Mouse (Mus musculus) kidney, embryonic 15.5 days (tissue): ENCODE data around the gene Mta3. TPM values are rescaled to one million over a fixed set of nuclear protein-coding genes. Genes with fewer than 3 reads are reported as not detected.

Source experiments
- ATAC-seq: fragments of 200-750 bp; cut with Nextera tagmentation; replicated peaks from 2 replicates; pipeline ENCODE4 v1.8.0; 2017; ENCODE audit warnings: moderate TSS enrichment; ENCODE audit not compliant: low FRiP score
- H3K27ac ChIP-seq: fragments of 300-500 bp; sonication (generic); 2 replicates; pipeline ENCODE4 v1.5.1; 2015; ENCODE audit warnings: mild to moderate bottlenecking, inconsistent platforms
- H3K27me3 ChIP-seq: fragments of 300-500 bp; sonication (generic); 2 replicates; pipeline ENCODE4 v1.6.1; 2015; ENCODE audit warnings: inconsistent platforms
- H3K36me3 ChIP-seq: fragments of 300-500 bp; sonication (generic); 2 replicates; pipeline ENCODE4 v1.6.1; 2015; ENCODE audit warnings: inconsistent platforms
- H3K4me1 ChIP-seq: fragments of 300-500 bp; sonication (generic); 2 replicates; pipeline ENCODE4 v1.6.1; 2015; ENCODE audit warnings: inconsistent platforms
- H3K4me2 ChIP-seq: fragments of 300-500 bp; sonication (generic); 2 replicates; pipeline ENCODE4 v1.6.1; 2015; ENCODE audit warnings: moderate library complexity, mild to moderate bottlenecking, inconsistent platforms
- H3K4me3 ChIP-seq: fragments of 300-500 bp; sonication (generic); replicated peaks from 2 replicates; pipeline ENCODE4 v1.5.1; 2015; ENCODE audit warnings: mild to moderate bottlenecking, inconsistent platforms
- H3K9ac ChIP-seq: fragments of 300-500 bp; sonication (generic); 2 replicates; pipeline ENCODE4 v1.6.1; 2015; ENCODE audit warnings: mild to moderate bottlenecking, inconsistent platforms
- H3K9me3 ChIP-seq: fragments of 300-500 bp; sonication (generic); replicated peaks from 2 replicates; pipeline ENCODE4 v1.6.1; 2016; ENCODE audit warnings: inconsistent platforms
- WGBS: fragments of 180-500 bp; shearing (Covaris S2); methylation state at CpG from one replicate; pipeline ENCODE4 v1.1.7; 2015; ENCODE audit warnings: mixed read lengths; 5-methylcytosine and 5-hydroxymethylcytosine counted together
- polyA plus RNA-seq: library from polyadenylated mRNA; unstranded; fragments of >200 nt; fragmentation: Nextera tagmentation; extraction: Ambion mirVana; gene quantifications from 2 replicates; pipeline ENCODE4 v1.2.1, GENCODE M21; 2015

Gene Mta3
- polyA plus RNA-seq, 1 experiment from 2014 or later, result 45.9 TPM

- Histone ChIP-seq H3K27ac (no peak overlapping the region), H3K9ac (no peak overlapping the region), H3K9me3 (no peaks in the 10 kb centered on the region), H3K27me3 (no peaks in the 10 kb centered on the region), H3K4me3 (no peak overlapping the region), H3K4me1 (peaks cover 21% of the 10 kb centered on the region; the same call in 1 of the 2 replicates), H3K36me3 (no peaks in the 10 kb centered on the region), H3K4me2 (no peak overlapping the region)
- 82% methylated on average over 6 of the region's 6 CpGs for WGBS
- no peak for ATAC-seq
These were observed 141.1 kb downstream of the Mta3 start for GRCm38 (mm10) chr17:83847100-83847499.

GRCm38 (mm10) chr17:83847815-83848214 lies 141.9 kb downstream of the Mta3 start, which contains the start of gene Haao:
Haao (minus strand) TSS chr17:83847963.
- Histone ChIP-seq H3K9me3 (no peaks in the 10 kb centered on the region), H3K27ac (no peak within 1 kb of the TSS), H3K27me3 (no peaks in the 10 kb centered on the region), H3K4me1 (peaks cover 21% of the 10 kb centered on the region; the same call in 1 of the 2 replicates), H3K9ac (no peak within 1 kb of the TSS), H3K4me2 (no peak within 1 kb of the TSS), H3K4me3 (no peak within 1 kb of the TSS), H3K36me3 (no peaks in the 10 kb centered on the region)
- 79% methylated on average over 3 of the region's 3 CpGs for WGBS
- no peak for ATAC-seq

- 36% methylated on average over 4 of the region's 4 CpGs for WGBS
- Histone ChIP-seq H3K4me2 (no peak overlapping the region), H3K4me3 (no peak overlapping the region), H3K27me3 (no peaks in the 10 kb centered on the region), H3K9me3 (no peaks in the 10 kb centered on the region), H3K27ac (no peak overlapping the region), H3K9ac (no peak overlapping the region), H3K4me1 (peaks cover 21% of the 10 kb centered on the region; the same call in 1 of the 2 replicates), H3K36me3 (no peaks in the 10 kb centered on the region)
- no peak for ATAC-seq
These were observed 142.5 kb downstream of the Mta3 start for GRCm38 (mm10) chr17:83848482-83848881.

- no peak overlapping the region for H3K4me2 ChIP-seq
- H3K9me3 ChIP-seq, result no peaks in the 10 kb centered on the region
- no peaks in the 10 kb centered on the region for H3K36me3 ChIP-seq
- H3K9ac ChIP-seq, result no peak overlapping the region
- no peak for ATAC-seq
- H3K27me3 ChIP-seq, result no peaks in the 10 kb centered on the region
- WGBS, result 66% methylated on average over 12 of the region's 12 CpGs
- no peak overlapping the region for H3K4me3 ChIP-seq
- H3K4me1 ChIP-seq, result peaks cover 18% of the 10 kb centered on the region; the same call in 1 of the 2 replicates
- no peak overlapping the region for H3K27ac ChIP-seq
These were observed 143.2 kb downstream of the Mta3 start for GRCm38 (mm10) chr17:83849081-83849675.

GRCm38 (mm10) chr17:83849717-83850116 lies 143.8 kb downstream of the Mta3 start:
- Histone ChIP-seq H3K27ac (no peak overlapping the region), H3K4me3 (no peak overlapping the region), H3K4me1 (peaks cover 18% of the 10 kb centered on the region; the same call in 1 of the 2 replicates), H3K9ac (no peak overlapping the region), H3K9me3 (no peaks in the 10 kb centered on the region), H3K4me2 (no peak overlapping the region), H3K27me3 (no peaks in the 10 kb centered on the region), H3K36me3 (no peaks in the 10 kb centered on the region)
- no peak for ATAC-seq
- 82% methylated on average over 5 of the region's 5 CpGs for WGBS

- no peaks in the 10 kb centered on the region for H3K27me3 ChIP-seq
- 15% methylated on average over 9 of the region's 9 CpGs for WGBS
- H3K4me3 ChIP-seq, result no peak overlapping the region
- H3K9me3 ChIP-seq, result no peaks in the 10 kb centered on the region
- 0 out of 2 replicates have a peak, but pooled peaks have one; percentile 19 for ATAC-seq
- peaks cover 18% of the 10 kb centered on the region; the same call in 1 of the 2 replicates for H3K4me1 ChIP-seq
- peak overlapping the region; percentile 34 for H3K4me2 ChIP-seq
- H3K9ac ChIP-seq, result no peak overlapping the region
- H3K36me3 ChIP-seq, result no peaks in the 10 kb centered on the region
- H3K27ac ChIP-seq, result no peak overlapping the region
These were observed 144.5 kb downstream of the Mta3 start for GRCm38 (mm10) chr17:83850458-83850857.

- H3K9me3 ChIP-seq, result no peaks in the 10 kb centered on the region
- no peaks in the 10 kb centered on the region for H3K36me3 ChIP-seq
- peaks cover 15% of the 10 kb centered on the region; the same call in 1 of the 2 replicates for H3K4me1 ChIP-seq
- H3K27me3 ChIP-seq, result no peaks in the 10 kb centered on the region
- H3K4me3 ChIP-seq, result no peak overlapping the region
- 84% methylated on average over 5 of the region's 5 CpGs for WGBS
- no peak overlapping the region for H3K27ac ChIP-seq
- H3K9ac ChIP-seq, result no peak overlapping the region
- H3K4me2 ChIP-seq, result no peak overlapping the region
- no peak for ATAC-seq
These were observed 144.9 kb downstream of the Mta3 start for GRCm38 (mm10) chr17:83850864-83851263.

- Histone ChIP-seq H3K4me2 (peak overlapping the region; percentile 27; the same call in 1 of the 2 replicates), H3K4me3 (no peak overlapping the region), H3K27ac (no peak overlapping the region)
These were observed 147.9 kb downstream of the Mta3 start for GRCm38 (mm10) chr17:83853831-83854230.

GRCm38 (mm10) chr17:83854284-83854918 lies 148.4 kb downstream of the Mta3 start:
- H3K9me3 ChIP-seq, result no peaks in the 10 kb centered on the region
- no peak overlapping the region for H3K9ac ChIP-seq
- peak; percentile 69 for ATAC-seq
- H3K4me3 ChIP-seq, result no peak overlapping the region
- peak overlapping the region; percentile 27; the same call in 1 of the 2 replicates for H3K4me2 ChIP-seq
- peaks cover 4% of the 10 kb centered on the region; the same call in 1 of the 2 replicates for H3K4me1 ChIP-seq
- no peaks in the 10 kb centered on the region for H3K27me3 ChIP-seq
- no peak overlapping the region for H3K27ac ChIP-seq
- 52% methylated on average over 12 of the region's 12 CpGs for WGBS
- H3K36me3 ChIP-seq, result no peaks in the 10 kb centered on the region

More at GRCm38 (mm10) chr17:83853831-83854230, 147.9 kb downstream of the Mta3 start:
- no peaks in the 10 kb centered on the region for H3K27me3 ChIP-seq
- no peaks in the 10 kb centered on the region for H3K36me3 ChIP-seq
- no peak overlapping the region for H3K9ac ChIP-seq
- H3K9me3 ChIP-seq, result no peaks in the 10 kb centered on the region
- 54% methylated on average over 3 of the region's 3 CpGs for WGBS
- ATAC-seq, result no peak
- H3K4me1 ChIP-seq, result peaks cover 7% of the 10 kb centered on the region; the same call in 1 of the 2 replicates

GRCm38 (mm10) chr17:83858413-83858812 lies 152.4 kb downstream of the Mta3 start:
- H3K4me1 ChIP-seq, result peaks cover 6% of the 10 kb centered on the region
- no peak overlapping the region for H3K4me2 ChIP-seq
- H3K36me3 ChIP-seq, result no peaks in the 10 kb centered on the region
- WGBS, result 86% methylated on average over 7 of the region's 7 CpGs
- no peak for ATAC-seq
- H3K9me3 ChIP-seq, result no peaks in the 10 kb centered on the region
- no peak overlapping the region for H3K4me3 ChIP-seq
- no peaks in the 10 kb centered on the region for H3K27me3 ChIP-seq
- H3K27ac ChIP-seq, result no peak overlapping the region
- H3K9ac ChIP-seq, result no peak overlapping the region

GRCm38 (mm10) chr17:83859639-83860038 lies 153.7 kb downstream of the Mta3 start:
- 87% methylated on average over 4 of the region's 4 CpGs for WGBS
- H3K4me3 ChIP-seq, result no peak overlapping the region
- no peak for ATAC-seq
- no peak overlapping the region for H3K9ac ChIP-seq
- H3K36me3 ChIP-seq, result no peaks in the 10 kb centered on the region
- H3K4me2 ChIP-seq, result no peak overlapping the region
- H3K27ac ChIP-seq, result no peak overlapping the region
- H3K4me1 ChIP-seq, result peaks cover 6% of the 10 kb centered on the region
- H3K9me3 ChIP-seq, result no peaks in the 10 kb centered on the region
- no peaks in the 10 kb centered on the region for H3K27me3 ChIP-seq

GRCm38 (mm10) chr17:83860224-83860623 lies 154.3 kb downstream of the Mta3 start:
- 85% methylated on average over 7 of the region's 7 CpGs for WGBS
- H3K27ac ChIP-seq, result no peak overlapping the region

More at GRCm38 (mm10) chr17:83860224-83860623, 154.3 kb downstream of the Mta3 start:
- Histone ChIP-seq H3K4me3 (no peak overlapping the region), H3K9ac (no peak overlapping the region), H3K4me1 (peaks cover 7% of the 10 kb centered on the region), H3K9me3 (no peaks in the 10 kb centered on the region), H3K36me3 (no peaks in the 10 kb centered on the region), H3K27me3 (no peaks in the 10 kb centered on the region), H3K4me2 (no peak overlapping the region)
- ATAC-seq, result no peak
